Mouse (Mus musculus) retina, adult 2 months (tissue): ENCODE measurements around the gene Ush1g.

Experiments
- DNase-seq: peaks from one replicate; pipeline ENCODE4 v3.0.0-alpha.2; 2012; ENCODE audit warnings: low read depth, low spot score

Ush1g gene

GRCm38 (mm10) chr11:115270148-115270861, 51.5 kb downstream of the Ush1g start:
- DNase-seq, result peak; percentile 61

DNA sequence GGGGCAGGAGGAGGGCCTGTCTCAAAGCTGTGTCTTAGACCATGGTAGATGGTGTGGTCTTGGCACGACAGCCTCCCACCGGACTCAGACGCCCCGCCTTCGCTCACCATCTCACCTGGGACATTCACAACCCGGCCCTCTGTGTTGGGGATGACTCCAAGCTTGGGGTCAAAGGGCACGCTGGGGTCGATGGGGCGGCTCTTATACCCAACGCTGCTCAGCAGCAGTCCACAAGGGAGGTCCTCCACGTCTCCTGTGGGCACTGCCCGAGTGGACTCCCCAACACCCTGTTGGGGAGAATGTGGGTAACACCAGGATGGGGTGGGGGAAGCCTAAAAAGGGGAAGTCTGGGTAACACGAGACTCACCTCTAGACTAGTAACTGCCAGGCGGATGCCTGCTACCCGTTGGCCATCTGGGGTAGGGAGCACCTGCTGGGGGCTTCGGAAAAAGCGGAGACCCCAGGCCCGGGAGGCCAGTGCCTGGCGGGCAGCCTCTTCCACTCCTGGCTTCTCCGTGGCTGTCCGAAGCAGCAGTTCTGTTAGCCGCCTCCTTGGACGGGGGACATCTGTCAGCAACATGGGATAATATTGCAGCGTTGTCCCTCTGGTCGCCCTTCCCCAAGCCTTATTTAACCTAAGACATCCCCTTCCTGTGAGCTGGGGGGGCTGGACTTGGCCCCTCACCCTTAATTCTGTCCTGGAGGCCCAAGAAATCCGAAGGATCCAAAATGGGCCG, 52.3 kb downstream of the Ush1g start:
- no peak for DNase-seq

DNA sequence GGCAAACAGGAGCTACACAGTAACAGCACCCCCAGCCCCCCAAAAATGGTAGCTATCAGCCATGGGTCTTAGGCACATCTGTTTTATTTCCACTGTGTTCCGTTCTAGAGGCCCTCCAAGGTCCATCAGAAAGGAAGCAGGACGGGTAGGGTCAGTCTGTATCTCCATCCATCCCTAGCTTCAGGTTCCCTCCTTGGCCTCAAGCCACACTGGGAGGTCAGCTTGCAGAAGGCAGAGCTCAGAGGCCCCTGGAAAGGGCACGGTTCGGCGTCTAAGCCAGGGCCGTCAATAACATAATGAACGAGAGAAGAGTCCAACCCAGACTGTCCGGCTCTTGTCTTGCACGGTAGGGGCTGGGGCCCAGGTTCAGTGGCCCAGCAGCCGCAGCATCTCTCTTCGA, 53.9 kb downstream of the Ush1g start:
- DNase-seq, result no peak

- no peak for DNase-seq
Measured at GRCm38 (mm10) chr11:115267061-115267883, 54.6 kb downstream of the Ush1g start, which contains the start of gene Grin2c. Gene Grin2c (minus strand): TSS chr11:115267243.

GRCm38 (mm10) chr11:115266400-115266778, 55.5 kb downstream of the Ush1g start:
- no peak for DNase-seq

DNA sequence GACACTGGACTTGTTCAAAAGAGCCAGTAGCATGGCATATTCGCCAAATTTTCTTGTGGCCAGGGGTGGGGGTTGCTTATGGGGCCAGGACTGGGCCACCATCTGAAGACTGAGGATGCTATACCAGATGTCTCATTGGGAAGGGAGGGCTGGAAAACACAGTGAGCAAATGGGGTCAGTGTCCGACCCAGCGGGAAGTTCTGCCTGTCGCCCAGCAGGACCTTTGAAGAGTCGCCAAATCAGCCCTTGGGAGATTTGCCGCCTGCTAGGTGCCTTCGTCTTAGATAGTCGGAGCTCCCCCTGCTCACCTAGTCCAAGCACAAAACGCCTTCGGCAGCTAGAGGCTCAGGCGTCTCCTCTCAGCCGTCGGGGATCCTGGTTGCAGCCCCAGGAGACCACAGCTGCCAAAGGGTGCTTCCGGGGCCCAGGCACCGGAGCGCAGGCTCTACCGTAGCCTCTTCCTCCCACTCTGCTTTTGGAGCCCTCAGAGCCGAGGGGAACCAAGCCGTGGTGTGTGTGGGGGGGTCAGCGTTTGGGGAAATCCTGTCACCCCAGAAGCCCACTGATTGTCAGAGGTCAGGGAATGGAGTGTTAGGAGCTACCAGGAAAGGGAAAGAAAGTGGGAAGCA, 56.0 kb downstream of the Ush1g start:
- DNase-seq, result no peak
